Mouse (Mus musculus): Measurements from ENCODE around the gene Strn3. TPM values are rescaled to one million over a fixed set of nuclear protein-coding genes. Genes with fewer than 3 reads are reported as not detected.
A peak's percentile ranks its signal among the peaks of the same experiment; 100 is the strongest.
"Not testable (repeated sequence)": the region's sequence is repeated elsewhere in the genome, so short reads cannot be mapped to it uniquely, and the experiment has no call there.

Strn3 gene
- polyA plus RNA-seq, 1 experiment from 2014 or later = 51.5 TPM

DNA sequence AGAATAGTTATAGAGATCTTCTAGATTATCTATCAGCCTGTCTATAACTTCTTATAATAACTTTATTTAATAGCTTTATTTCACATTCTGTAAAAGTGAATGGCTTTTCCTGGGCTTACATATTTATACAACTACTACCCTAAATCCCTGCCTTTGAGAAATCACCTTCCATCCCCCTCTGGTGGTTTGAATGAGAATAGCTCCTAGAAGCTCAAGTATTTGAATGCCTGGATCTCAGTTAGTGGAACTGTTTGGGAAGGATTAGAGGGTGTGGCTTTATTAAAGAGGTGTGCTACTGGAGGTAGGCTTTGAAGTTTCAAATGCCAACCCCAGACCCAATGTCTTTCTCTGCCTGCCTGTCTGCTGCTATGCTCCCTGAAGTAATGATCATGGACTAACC, 10.0 kb upstream of the Strn3 start:
- Histone ChIP-seq H3K4me3 (replicated peaks; ENCODE audit: low read depth, low read length) (no peak overlapping the region), H3K9me3 (ENCODE audit: control insufficient read depth, low read length) (no peaks in the 10 kb centered on the region), H3K27me3 (ENCODE audit: control insufficient read depth, insufficient read depth, low read length) (no peaks in the 10 kb centered on the region), H3K36me3 (ENCODE audit: control insufficient read depth, insufficient read depth, low read length) (no peaks in the 10 kb centered on the region), H3K4me2 (ENCODE audit: low read length) (no peak overlapping the region), H3K4me1 (ENCODE audit: control insufficient read depth, insufficient read depth, low read length) (no peaks in the 10 kb centered on the region), H3K9ac (replicated peaks; ENCODE audit: low read length) (no peak overlapping the region), H3K27ac (replicated peaks; ENCODE audit: low read depth, low read length) (no peak overlapping the region)
- DNase-seq (no peak), ATAC-seq (ENCODE audit: low FRiP score, low TSS enrichment) (no peak)

- Histone ChIP-seq H3K4me2 (ENCODE audit: low read length) (no peak overlapping the region), H3K4me1 (ENCODE audit: control insufficient read depth, insufficient read depth, low read length) (no peaks in the 10 kb centered on the region), H3K27ac (replicated peaks; ENCODE audit: low read depth, low read length) (no peak overlapping the region), H3K4me3 (replicated peaks; ENCODE audit: low read depth, low read length) (no peak overlapping the region), H3K36me3 (ENCODE audit: control insufficient read depth, insufficient read depth, low read length) (no peaks in the 10 kb centered on the region), H3K9me3 (ENCODE audit: control insufficient read depth, low read length) (no peaks in the 10 kb centered on the region), H3K27me3 (ENCODE audit: control insufficient read depth, insufficient read depth, low read length) (no peaks in the 10 kb centered on the region), H3K9ac (replicated peaks; ENCODE audit: low read length) (no peak overlapping the region)
- DNase-seq (no peak), ATAC-seq (ENCODE audit: low FRiP score, low TSS enrichment) (no peak)
- 63% methylated on average over 8 of the region's 8 CpGs for WGBS
These were observed 8.1 kb upstream of the Strn3 start for GRCm38 (mm10) chr12:51699623-51700393.

- DNase-seq = no peak
- ATAC-seq (ENCODE audit: low FRiP score, low TSS enrichment) = no peak
- no peak overlapping the region for H3K4me3 ChIP-seq (replicated peaks; ENCODE audit: low read depth, low read length)
- WGBS = 90% methylated on average over 2 of the region's 2 CpGs
- no peak overlapping the region for H3K9ac ChIP-seq (replicated peaks; ENCODE audit: low read length)
- no peak overlapping the region for H3K4me2 ChIP-seq (ENCODE audit: low read length)
- H3K9me3 ChIP-seq (ENCODE audit: control insufficient read depth, low read length) = no peaks in the 10 kb centered on the region
- H3K36me3 ChIP-seq (ENCODE audit: control insufficient read depth, insufficient read depth, low read length) = no peaks in the 10 kb centered on the region
- no peak overlapping the region for H3K27ac ChIP-seq (replicated peaks; ENCODE audit: low read depth, low read length)
- no peaks in the 10 kb centered on the region for H3K4me1 ChIP-seq (ENCODE audit: control insufficient read depth, insufficient read depth, low read length)
- no peaks in the 10 kb centered on the region for H3K27me3 ChIP-seq (ENCODE audit: control insufficient read depth, insufficient read depth, low read length)
These were observed 4.5 kb upstream of the Strn3 start for GRCm38 (mm10) chr12:51696157-51696556.

DNA sequence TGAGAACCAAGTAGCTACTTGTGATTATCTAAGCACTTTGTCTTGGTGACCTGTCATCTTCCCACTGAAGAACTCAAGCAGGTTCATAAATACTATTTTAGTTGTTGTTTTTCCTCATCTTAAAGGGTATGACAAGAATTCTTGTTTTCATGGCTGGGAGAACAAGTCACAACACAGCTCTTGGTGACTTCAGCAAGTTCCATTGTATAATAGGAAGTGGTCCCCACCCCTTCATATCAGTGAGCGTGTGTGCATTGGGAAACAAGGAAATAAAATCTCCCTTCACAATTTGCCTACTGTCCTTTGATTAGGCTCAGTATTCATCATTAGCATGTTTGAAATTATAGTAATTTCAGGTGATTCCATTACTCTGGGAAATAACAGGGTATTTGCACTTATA, 3.3 kb upstream of the Strn3 start:
- ATAC-seq (ENCODE audit: low FRiP score, low TSS enrichment) (no peak), DNase-seq (no peak)
- no peak overlapping the region for H3K4me2 ChIP-seq (ENCODE audit: low read length)
- no peak overlapping the region for H3K27ac ChIP-seq (replicated peaks; ENCODE audit: low read depth, low read length)
- H3K4me3 ChIP-seq (replicated peaks; ENCODE audit: low read depth, low read length) = no peak overlapping the region
- WGBS = 90% methylated on average over 1 of the region's 1 CpGs
- H3K36me3 ChIP-seq (ENCODE audit: control insufficient read depth, insufficient read depth, low read length) = no peaks in the 10 kb centered on the region
- no peak overlapping the region for H3K9ac ChIP-seq (replicated peaks; ENCODE audit: low read length)
- H3K9me3 ChIP-seq (ENCODE audit: control insufficient read depth, low read length) = no peaks in the 10 kb centered on the region
- H3K4me1 ChIP-seq (ENCODE audit: control insufficient read depth, insufficient read depth, low read length) = peaks cover 5% of the 10 kb centered on the region
- no peaks in the 10 kb centered on the region for H3K27me3 ChIP-seq (ENCODE audit: control insufficient read depth, insufficient read depth, low read length)

DNA sequence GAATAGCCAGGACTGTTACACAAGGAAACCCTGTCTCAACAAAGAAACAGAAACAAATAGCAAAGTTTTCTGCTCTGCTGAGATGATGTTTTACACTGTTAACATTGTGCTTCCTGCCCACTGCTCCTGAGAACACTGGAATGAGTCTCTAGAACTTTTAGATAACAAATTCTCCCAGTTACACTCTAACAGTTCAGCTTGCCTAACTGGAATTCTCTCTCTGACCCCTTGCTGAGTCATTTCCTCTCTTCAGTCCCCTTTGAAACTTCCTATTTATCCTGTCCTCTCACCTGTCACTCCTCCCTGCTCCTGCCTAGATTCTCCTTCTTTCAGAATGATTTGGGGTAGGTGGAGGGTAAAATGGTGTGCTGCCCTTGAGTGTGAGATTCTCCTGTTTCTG, 2.4 kb upstream of the Strn3 start:
- no peak overlapping the region for H3K9ac ChIP-seq (replicated peaks; ENCODE audit: low read length)
- peaks cover 11% of the 10 kb centered on the region for H3K4me1 ChIP-seq (ENCODE audit: control insufficient read depth, insufficient read depth, low read length)
- no peaks in the 10 kb centered on the region for H3K27me3 ChIP-seq (ENCODE audit: control insufficient read depth, insufficient read depth, low read length)
- H3K4me3 ChIP-seq (replicated peaks; ENCODE audit: low read depth, low read length) = no peak overlapping the region
- H3K4me2 ChIP-seq (ENCODE audit: low read length) = no peak overlapping the region
- no peaks in the 10 kb centered on the region for H3K9me3 ChIP-seq (ENCODE audit: control insufficient read depth, low read length)
- ATAC-seq (ENCODE audit: low FRiP score, low TSS enrichment) = no peak
- no peaks in the 10 kb centered on the region for H3K36me3 ChIP-seq (ENCODE audit: control insufficient read depth, insufficient read depth, low read length)
- no peak for DNase-seq
- H3K27ac ChIP-seq (replicated peaks; ENCODE audit: low read depth, low read length) = no peak overlapping the region

GRCm38 (mm10) chr12:51693419-51693818, 1.7 kb upstream of the Strn3 start:
- Histone ChIP-seq H3K9me3 (ENCODE audit: control insufficient read depth, low read length) (no peaks in the 10 kb centered on the region), H3K4me2 (ENCODE audit: low read length) (no peak overlapping the region), H3K9ac (replicated peaks; ENCODE audit: low read length) (no peak overlapping the region), H3K27ac (replicated peaks; ENCODE audit: low read depth, low read length) (no peak overlapping the region), H3K4me3 (replicated peaks; ENCODE audit: low read depth, low read length) (no peak overlapping the region), H3K4me1 (ENCODE audit: control insufficient read depth, insufficient read depth, low read length) (peaks cover 13% of the 10 kb centered on the region), H3K36me3 (ENCODE audit: control insufficient read depth, insufficient read depth, low read length) (no peaks in the 10 kb centered on the region), H3K27me3 (ENCODE audit: control insufficient read depth, insufficient read depth, low read length) (no peaks in the 10 kb centered on the region)
- 82% methylated on average over 3 of the region's 3 CpGs for WGBS
- no peak for ATAC-seq (ENCODE audit: low FRiP score, low TSS enrichment)
- DNase-seq = no peak

GRCm38 (mm10) chr12:51692870-51693269, 1.2 kb upstream of the Strn3 start:
- not testable (repeated sequence) for H3K27ac ChIP-seq (replicated peaks; ENCODE audit: low read depth, low read length); ATAC-seq (ENCODE audit: low FRiP score, low TSS enrichment); H3K4me3 ChIP-seq (replicated peaks; ENCODE audit: low read depth, low read length); H3K36me3 ChIP-seq (ENCODE audit: control insufficient read depth, insufficient read depth, low read length); DNase-seq; H3K9ac ChIP-seq (replicated peaks; ENCODE audit: low read length); H3K9me3 ChIP-seq (ENCODE audit: control insufficient read depth, low read length); H3K27me3 ChIP-seq (ENCODE audit: control insufficient read depth, insufficient read depth, low read length)
- Histone ChIP-seq H3K4me1 (ENCODE audit: control insufficient read depth, insufficient read depth, low read length) (peaks cover 13% of the 10 kb centered on the region), H3K4me2 (ENCODE audit: low read length) (peak overlapping the region; percentile 59)
- WGBS = 71% methylated on average over 10 of the region's 10 CpGs

DNA sequence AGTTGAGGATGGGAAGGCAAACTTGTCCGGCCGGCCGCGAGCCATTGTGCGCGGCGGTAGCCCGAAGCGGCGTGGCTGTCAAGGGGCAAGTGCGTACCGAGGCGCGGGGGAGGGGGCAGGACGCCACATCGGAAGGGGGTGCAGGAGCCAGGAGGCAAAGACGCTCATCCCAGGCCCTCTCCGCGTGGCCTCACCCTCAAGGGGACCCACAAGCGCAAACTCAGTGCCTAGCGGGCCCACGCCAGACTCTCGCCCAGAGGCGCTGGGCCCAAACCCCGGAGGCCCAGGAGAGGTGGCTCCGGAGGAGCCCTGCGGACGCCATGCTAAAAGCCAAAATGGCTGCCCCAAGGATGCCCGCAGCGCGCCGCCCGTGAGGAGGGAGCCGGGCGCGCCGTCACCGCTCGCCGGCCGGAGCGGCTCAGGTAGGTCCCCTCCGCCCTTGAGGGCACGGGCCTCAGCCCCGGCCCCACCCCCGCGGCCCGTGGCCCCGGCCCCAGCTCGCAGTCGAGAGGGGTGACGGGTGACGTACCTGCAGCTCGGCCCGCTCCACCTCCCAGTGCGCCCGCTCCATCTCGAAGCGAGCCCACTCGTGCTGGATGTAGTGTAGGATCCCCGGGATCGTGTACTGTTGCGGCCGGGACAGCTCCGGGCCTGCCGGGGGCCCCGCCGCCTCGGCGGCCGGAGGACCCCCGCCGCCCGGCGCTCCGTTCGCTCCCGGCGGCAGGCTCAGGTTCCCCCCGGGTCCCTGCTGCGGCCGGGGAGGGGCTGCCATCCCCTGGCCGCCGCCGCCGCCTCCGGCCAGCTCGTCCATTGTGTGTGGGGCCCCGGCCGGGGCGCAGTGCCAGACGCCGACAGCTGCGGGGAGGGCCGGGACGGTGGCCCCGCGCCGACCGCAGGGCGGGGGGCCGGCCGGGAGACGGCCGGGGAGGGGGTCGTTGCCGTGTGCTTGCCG, 528 bp downstream of the Strn3 start, which contains the start of gene Ap4s1:
Gene Ap4s1, plus strand, starts transcription at position 141 of the 952 bp plus-strand sequence.
- no peaks in the 10 kb centered on the region for H3K36me3 ChIP-seq (ENCODE audit: control insufficient read depth, insufficient read depth, low read length)
- H3K9ac ChIP-seq (replicated peaks; ENCODE audit: low read length) = peak within 1 kb of the TSS; percentile 99
- WGBS = under 1% methylated on average over 108 of the region's 108 CpGs
- H3K9me3 ChIP-seq (ENCODE audit: control insufficient read depth, low read length) = no peaks in the 10 kb centered on the region
- ATAC-seq (ENCODE audit: low FRiP score, low TSS enrichment) (peak; percentile 78), DNase-seq (peak; percentile 83)
- H3K4me2 ChIP-seq (ENCODE audit: low read length) = peak within 1 kb of the TSS; percentile 88
- peak within 1 kb of the TSS; percentile 97 for H3K4me3 ChIP-seq (replicated peaks; ENCODE audit: low read depth, low read length)
- H3K4me1 ChIP-seq (ENCODE audit: control insufficient read depth, insufficient read depth, low read length) = peaks cover 13% of the 10 kb centered on the region
- no peaks in the 10 kb centered on the region for H3K27me3 ChIP-seq (ENCODE audit: control insufficient read depth, insufficient read depth, low read length)
- H3K27ac ChIP-seq (replicated peaks; ENCODE audit: low read depth, low read length) = peak within 1 kb of the TSS; percentile 100
